Mouse (Mus musculus) lung, postnatal 0 days (tissue): ENCODE data around the gene Creb3l1. TPM values are rescaled to one million over a fixed set of nuclear protein-coding genes. Genes with fewer than 3 reads are reported as not detected.

ENCODE experiments used
- ATAC-seq: fragments of 200-750 bp; cut with Nextera tagmentation; 2 replicates; pipeline ENCODE4 v1.8.0; 2017; ENCODE audit warnings: moderate library complexity
- DNase-seq: peaks from one replicate; pipeline ENCODE4 v3.0.0-alpha.2; 2016; ENCODE audit warnings: low spot score
- H3K27ac ChIP-seq: fragments of 300-500 bp; sonication (generic); 2 replicates; pipeline ENCODE4 v1.5.1; 2014; ENCODE audit warnings: antibody characterized with exemption, mild to moderate bottlenecking, low read length, mixed read lengths
- H3K27me3 ChIP-seq: fragments of 300-500 bp; sonication (generic); replicated peaks from 2 replicates; pipeline ENCODE4 v1.6.1; 2014; ENCODE audit warnings: low read length, mixed read lengths; ENCODE audit not compliant: insufficient read depth
- H3K36me3 ChIP-seq: fragments of 300-500 bp; sonication (generic); 2 replicates; pipeline ENCODE4 v1.6.1; 2014; ENCODE audit warnings: low read length, mixed read lengths; ENCODE audit not compliant: insufficient read depth
- H3K4me1 ChIP-seq: fragments of 300-500 bp; sonication (generic); 2 replicates; pipeline ENCODE4 v1.6.1; 2014; ENCODE audit warnings: antibody characterized with exemption, low read depth, low read length, mixed read lengths; ENCODE audit not compliant: insufficient read depth
- H3K4me2 ChIP-seq: fragments of 300-500 bp; sonication (generic); replicated peaks from 2 replicates; pipeline ENCODE4 v1.6.1; 2014; ENCODE audit warnings: low read depth, mild to moderate bottlenecking, low read length, moderate library complexity, mixed read lengths
- H3K4me3 ChIP-seq: fragments of 300-500 bp; sonication (generic); 2 replicates; pipeline ENCODE4 v1.5.1; 2014; ENCODE audit warnings: low read depth, low read length
- H3K9ac ChIP-seq: fragments of 300-500 bp; sonication (generic); replicated peaks from 2 replicates; pipeline ENCODE4 v1.6.1; 2014; ENCODE audit warnings: low read depth, mild to moderate bottlenecking
- H3K9me3 ChIP-seq: fragments of 300-500 bp; sonication (generic); 2 replicates; pipeline ENCODE4 v1.6.1; 2016; ENCODE audit warnings: low read length, mixed read lengths
- CTCF ChIP-seq: IDR thresholded peaks from 2 replicates; pipeline ENCODE4 v1.5.1; 2016; ENCODE audit warnings: antibody characterized with exemption, mild to moderate bottlenecking
- EP300 ChIP-seq: IDR thresholded peaks from 2 replicates; pipeline ENCODE4 v1.6.1; 2016; ENCODE audit warnings: antibody characterized with exemption, mild to moderate bottlenecking, control low read depth
- WGBS: fragments of 180-500 bp; shearing (Covaris S2); extraction: QIAGEN DNeasy Blood & Tissue Kit; methylation state at CpG from one replicate; pipeline ENCODE4 v1.1.7; 2014; 5-methylcytosine and 5-hydroxymethylcytosine counted together
- polyA plus RNA-seq: library from polyadenylated mRNA; unstranded; fragments of >200 nt; fragmentation: Nextera tagmentation; extraction: Ambion mirVana; gene quantifications from 2 replicates; pipeline ENCODE4 v1.2.1, GENCODE M21; 2015

Gene Creb3l1
- polyA plus RNA-seq, 1 experiment from 2014 or later = 8.1 TPM

GRCm38 (mm10) chr2:91967962-91968361 lies 56.3 kb downstream of the Creb3l1 start:
- Histone ChIP-seq H3K36me3 (no peaks in the 10 kb centered on the region), H3K27ac (peak overlapping the region; percentile 75), H3K4me2 (no peak overlapping the region), H3K27me3 (no peaks in the 10 kb centered on the region), H3K9ac (no peak overlapping the region), H3K9me3 (no peaks in the 10 kb centered on the region), H3K4me3 (no peak overlapping the region), H3K4me1 (no peaks in the 10 kb centered on the region; the same call in 1 of the 2 replicates)
- peak; percentile 63 for TF ChIP-seq EP300
- no peak for TF ChIP-seq CTCF
- DNase-seq = peak; percentile 75
- ATAC-seq = peak; percentile 4; the same call in 1 of the 2 replicates
- WGBS = 40% methylated on average over 11 of the region's 11 CpGs

DNA sequence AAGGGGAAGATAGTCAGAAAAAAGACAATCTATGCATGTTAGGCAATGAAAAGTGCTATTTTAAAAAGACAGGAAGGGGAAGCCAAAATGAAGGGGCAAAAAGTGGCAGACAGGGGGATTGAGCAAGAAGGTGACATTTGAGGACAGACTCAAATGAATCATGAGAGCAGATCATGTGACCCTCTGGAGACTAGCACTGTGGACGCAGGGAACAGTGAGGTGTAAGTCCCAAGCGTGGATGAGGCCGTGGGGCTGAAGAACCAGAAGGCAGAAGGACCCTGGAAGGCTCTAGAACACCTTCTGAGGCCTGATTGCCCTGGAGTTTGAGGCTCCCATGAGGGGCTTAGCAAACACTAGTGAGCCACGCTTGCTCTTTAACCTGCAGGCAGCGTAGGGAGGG lies 57.9 kb downstream of the Creb3l1 start:
- Histone ChIP-seq H3K9me3 (no peaks in the 10 kb centered on the region), H3K4me2 (no peak overlapping the region), H3K4me1 (peaks cover 9% of the 10 kb centered on the region), H3K36me3 (no peaks in the 10 kb centered on the region), H3K9ac (no peak overlapping the region), H3K27me3 (no peaks in the 10 kb centered on the region), H3K4me3 (no peak overlapping the region), H3K27ac (no peak overlapping the region)
- no peak for TF ChIP-seq CTCF
- no peak for TF ChIP-seq EP300
- peak; percentile 57 for DNase-seq
- ATAC-seq = no peak
- 70% methylated on average over 5 of the region's 5 CpGs for WGBS

GRCm38 (mm10) chr2:91965417-91965816 lies 58.9 kb downstream of the Creb3l1 start:
- Histone ChIP-seq H3K4me1 (peaks cover 9% of the 10 kb centered on the region), H3K27me3 (no peaks in the 10 kb centered on the region), H3K4me2 (peak overlapping the region; percentile 55), H3K36me3 (no peaks in the 10 kb centered on the region), H3K27ac (peak overlapping the region; percentile 91), H3K4me3 (peak overlapping the region; percentile 80), H3K9ac (peak overlapping the region; percentile 36), H3K9me3 (no peaks in the 10 kb centered on the region)
- WGBS = 12% methylated on average over 19 of the region's 20 CpGs
- DNase-seq (peak; percentile 76), ATAC-seq (peak; percentile 23)
- TF ChIP-seq EP300 (peak; percentile 39; the same call in 1 of the 2 replicates), CTCF (no peak)

GRCm38 (mm10) chr2:91964610-91965204 lies 59.6 kb downstream of the Creb3l1 start:
- 53% methylated on average over 3 of the region's 3 CpGs for WGBS
- Histone ChIP-seq H3K4me3 (peak overlapping the region; percentile 80), H3K36me3 (no peaks in the 10 kb centered on the region), H3K4me2 (peak overlapping the region; percentile 55), H3K27ac (peak overlapping the region; percentile 91), H3K27me3 (no peaks in the 10 kb centered on the region), H3K9me3 (no peaks in the 10 kb centered on the region), H3K4me1 (peaks cover 9% of the 10 kb centered on the region), H3K9ac (no peak overlapping the region)
- no peak for ATAC-seq
- TF ChIP-seq CTCF (no peak), EP300 (no peak)
- DNase-seq = no peak

GRCm38 (mm10) chr2:91963443-91963932 lies 60.8 kb downstream of the Creb3l1 start:
- peak overlapping the region; percentile 80 for H3K4me2 ChIP-seq
- no peaks in the 10 kb centered on the region for H3K9me3 ChIP-seq
- TF ChIP-seq EP300 (no peak), CTCF (peak; percentile 88)
- no peaks in the 10 kb centered on the region for H3K27me3 ChIP-seq
- H3K9ac ChIP-seq = peak overlapping the region; percentile 66
- H3K4me3 ChIP-seq = peak overlapping the region; percentile 80
- 4% methylated on average over 37 of the region's 57 CpGs for whole genome bisulfite sequencing
- ATAC-seq (peak; percentile 94), DNase-seq (peak; percentile 96)
- no peaks in the 10 kb centered on the region for H3K36me3 ChIP-seq
- H3K4me1 ChIP-seq = peaks cover 9% of the 10 kb centered on the region
- H3K27ac ChIP-seq = peak overlapping the region; percentile 91

GRCm38 (mm10) chr2:91962864-91963401 lies 61.4 kb downstream of the Creb3l1 start:
- peak overlapping the region; percentile 91 for H3K27ac ChIP-seq
- ATAC-seq (peak; percentile 19), DNase-seq (no peak)
- H3K9me3 ChIP-seq = no peaks in the 10 kb centered on the region
- H3K27me3 ChIP-seq = no peaks in the 10 kb centered on the region
- peak overlapping the region; percentile 66 for H3K9ac ChIP-seq
- peak overlapping the region; percentile 80 for H3K4me3 ChIP-seq
- H3K36me3 ChIP-seq = no peaks in the 10 kb centered on the region
- TF ChIP-seq EP300 (no peak), CTCF (no peak)
- peak overlapping the region; percentile 80 for H3K4me2 ChIP-seq
- WGBS = 0% methylated on average over 30 of the region's 39 CpGs
- peaks cover 9% of the 10 kb centered on the region for H3K4me1 ChIP-seq
